Mouse (Mus musculus): ENCODE data around the gene Ntm. TPM values are rescaled to one million over a fixed set of nuclear protein-coding genes. Genes with fewer than 3 reads are reported as not detected.
A peak's percentile ranks its signal among the peaks of the same experiment; 100 is the strongest.

The Ntm gene
- polyA plus RNA-seq, 1 experiment from 2014 or later: 156 TPM

DNA sequence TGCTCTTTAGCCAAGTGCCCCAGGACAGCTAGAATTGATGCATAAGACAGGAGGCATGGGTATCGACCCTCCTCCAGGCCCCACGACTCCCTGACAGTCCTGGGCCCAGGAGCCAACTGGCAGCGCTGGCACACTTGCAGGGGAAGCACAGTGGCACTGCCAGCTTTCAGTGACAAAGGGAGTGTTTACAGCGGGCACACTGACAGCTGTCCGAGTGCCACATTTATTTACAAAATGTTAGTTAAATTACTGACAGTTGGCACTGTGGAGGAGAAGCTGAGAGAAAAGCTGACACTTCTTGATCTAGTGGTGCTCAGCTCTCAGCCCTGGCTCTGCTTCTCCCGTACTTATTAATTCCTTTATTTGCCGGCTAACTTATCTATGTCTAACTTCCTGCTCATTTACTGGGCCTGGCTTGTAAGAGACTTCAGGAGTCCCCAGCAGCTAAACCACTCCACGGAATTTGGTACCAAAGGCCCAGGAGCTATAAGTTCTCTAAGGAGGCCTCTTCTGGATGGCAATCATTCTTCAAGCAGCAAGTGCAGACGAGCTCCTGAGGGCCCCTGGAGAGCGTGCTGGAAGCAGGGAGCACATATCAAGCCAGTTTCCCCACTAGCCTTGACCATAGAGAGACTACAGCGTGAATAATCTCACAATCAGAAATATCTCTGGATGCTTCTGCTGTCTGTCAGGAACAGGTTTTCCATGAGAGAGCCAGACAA lies 572.0 kb downstream of the Ntm start:
- no peak for ATAC-seq (ENCODE audit: low FRiP score)
- H3K4me1 ChIP-seq (replicated peaks): peaks cover 21% of the 10 kb centered on the region
- no peak overlapping the region for H3K4me2 ChIP-seq
- no peak overlapping the region for H3K9ac ChIP-seq
- H3K36me3 ChIP-seq: no peaks in the 10 kb centered on the region
- no peaks in the 10 kb centered on the region for H3K9me3 ChIP-seq
- H3K27ac ChIP-seq: no peak overlapping the region; the same call in 1 of the 2 replicates
- H3K27me3 ChIP-seq: no peaks in the 10 kb centered on the region
- WGBS: 70% methylated on average over 11 of the region's 11 CpGs
- H3K4me3 ChIP-seq: no peak overlapping the region

DNA sequence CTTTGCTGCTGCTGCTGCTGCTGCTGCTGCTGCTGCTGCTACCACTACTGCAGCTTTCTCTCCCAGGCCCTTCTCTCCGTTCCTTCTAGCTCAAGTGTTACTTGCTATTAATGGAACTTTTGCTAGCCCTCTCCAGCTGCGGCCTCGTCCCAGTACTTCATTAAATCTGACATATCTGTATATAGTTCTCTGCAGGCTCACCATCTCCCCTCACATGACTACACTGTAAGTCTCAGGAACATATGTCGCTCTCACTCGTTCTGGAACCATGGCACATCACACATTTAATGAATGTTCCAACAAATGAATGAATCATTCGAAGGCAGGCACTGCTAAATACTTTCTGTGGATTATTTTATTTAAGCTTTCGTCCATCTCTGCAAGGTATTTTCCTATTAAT lies 573.7 kb downstream of the Ntm start:
- no peak for ATAC-seq (ENCODE audit: low FRiP score)
- Histone ChIP-seq H3K4me2 (no peak overlapping the region), H3K27me3 (no peaks in the 10 kb centered on the region), H3K4me1 (replicated peaks) (peaks cover 21% of the 10 kb centered on the region), H3K27ac (no peak overlapping the region), H3K9me3 (no peaks in the 10 kb centered on the region), H3K36me3 (no peaks in the 10 kb centered on the region), H3K9ac (no peak overlapping the region), H3K4me3 (no peak overlapping the region)
- 67% methylated on average over 7 of the region's 7 CpGs for WGBS

DNA sequence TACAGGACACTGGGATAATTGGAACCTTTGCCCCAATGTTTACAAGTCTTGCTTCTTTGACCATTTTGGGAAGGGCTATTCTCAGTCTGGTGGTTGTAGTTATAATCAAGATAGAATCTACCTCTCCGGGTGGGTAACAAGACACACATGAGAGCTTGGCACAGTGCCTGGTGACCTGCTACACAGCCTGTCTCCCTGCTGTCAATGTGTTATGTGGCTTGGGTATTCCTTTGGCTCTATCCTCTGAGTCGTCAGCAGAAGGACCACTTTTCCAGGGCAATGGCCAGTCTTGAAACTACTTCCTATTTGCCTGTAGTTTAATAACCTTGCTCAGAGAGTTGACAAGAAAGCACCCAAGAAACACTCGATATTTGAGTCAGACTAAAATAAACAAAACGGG lies 575.8 kb downstream of the Ntm start:
- Histone ChIP-seq H3K9me3 (no peaks in the 10 kb centered on the region), H3K4me2 (no peak overlapping the region), H3K36me3 (no peaks in the 10 kb centered on the region), H3K27me3 (no peaks in the 10 kb centered on the region), H3K9ac (no peak overlapping the region), H3K4me3 (no peak overlapping the region), H3K27ac (no peak overlapping the region), H3K4me1 (replicated peaks) (peaks cover 21% of the 10 kb centered on the region)
- 71% methylated on average over 4 of the region's 4 CpGs for WGBS
- no peak for ATAC-seq (ENCODE audit: low FRiP score)

DNA sequence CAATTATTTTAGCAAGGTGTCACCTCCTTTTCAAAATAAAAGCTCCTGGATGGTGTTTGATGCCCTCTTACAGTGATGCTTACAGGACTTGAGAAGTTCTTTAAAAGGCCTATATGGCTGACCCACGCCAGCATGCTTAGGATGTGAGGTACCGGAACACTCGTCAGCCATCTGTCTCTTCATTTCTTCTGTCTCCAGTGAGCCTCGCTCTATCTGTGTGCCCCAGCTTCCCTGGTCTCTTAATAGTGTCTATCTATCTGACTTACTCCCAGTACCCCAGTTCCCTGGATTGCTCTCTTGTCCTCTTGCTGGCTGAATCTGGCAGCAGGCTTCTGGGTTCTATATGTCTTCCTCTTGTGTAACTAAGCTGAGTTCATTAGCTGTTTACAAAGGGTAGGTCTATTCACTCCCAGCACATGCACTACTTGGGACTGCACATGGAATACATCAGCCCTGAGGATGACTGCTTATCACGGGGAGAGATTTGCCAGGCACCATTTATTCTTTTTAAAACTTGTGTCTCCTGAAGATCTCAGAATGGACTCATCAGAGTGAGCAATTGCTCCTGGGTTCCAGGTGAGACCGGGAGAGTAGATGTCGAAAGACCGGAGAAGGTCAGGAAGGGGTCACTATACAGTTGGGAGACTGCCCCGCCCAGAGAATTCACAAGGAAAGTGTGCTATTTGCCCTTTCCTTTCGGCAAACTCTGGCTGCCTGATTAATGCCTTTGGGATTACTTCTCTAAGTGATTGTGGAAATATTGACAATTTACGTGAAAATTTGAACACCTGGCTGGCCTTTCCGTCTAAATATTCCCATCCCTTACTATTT lies 585.6 kb downstream of the Ntm start:
- Histone ChIP-seq H3K27ac (no peak overlapping the region), H3K9me3 (no peaks in the 10 kb centered on the region), H3K4me1 (replicated peaks) (peaks cover 7% of the 10 kb centered on the region; the same call in 1 of the 2 replicates), H3K4me2 (no peak overlapping the region), H3K4me3 (no peak overlapping the region), H3K9ac (no peak overlapping the region), H3K36me3 (no peaks in the 10 kb centered on the region), H3K27me3 (no peaks in the 10 kb centered on the region)
- 83% methylated on average over 12 of the region's 12 CpGs for WGBS
- no peak for ATAC-seq (ENCODE audit: low FRiP score)

DNA sequence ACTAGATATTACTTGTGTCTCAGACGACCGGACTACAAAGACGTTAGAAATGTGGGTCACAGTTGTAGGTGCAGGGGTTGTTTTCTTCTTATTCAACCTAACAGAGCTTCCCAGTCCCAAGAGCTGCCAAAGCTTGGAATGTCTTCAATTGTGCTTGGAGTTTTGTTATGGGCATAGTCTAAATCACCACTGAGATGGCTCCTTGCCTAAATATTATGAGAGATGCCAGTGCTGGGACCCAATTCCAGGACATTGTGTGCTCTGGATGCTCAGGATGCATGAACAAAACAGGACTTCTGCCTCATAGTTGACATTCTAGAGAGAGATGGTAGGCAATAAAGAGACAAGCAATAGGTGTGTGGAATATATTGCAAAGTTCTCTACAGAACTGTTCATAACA lies 591.6 kb downstream of the Ntm start:
- H3K4me2 ChIP-seq: no peak overlapping the region

DNA sequence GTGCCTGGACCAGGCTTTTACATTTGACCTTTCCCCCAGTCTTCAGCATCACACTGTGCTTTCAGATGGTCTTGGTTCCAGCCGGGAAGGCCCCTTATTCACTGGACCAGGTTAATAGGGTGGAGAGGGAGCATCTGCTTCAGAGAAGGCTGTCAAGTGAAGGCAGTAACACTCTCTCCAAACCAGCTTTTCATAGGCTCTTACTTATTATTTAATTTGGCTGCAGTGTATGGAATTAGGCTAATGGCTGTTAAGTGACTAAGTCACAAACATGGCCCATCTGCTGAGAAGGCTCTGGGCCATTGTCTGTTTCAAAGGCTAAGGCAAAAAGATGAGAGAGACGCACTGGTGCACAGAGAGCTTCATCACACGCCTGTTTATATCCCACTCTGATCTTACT lies 593.3 kb downstream of the Ntm start:
- no peaks in the 10 kb centered on the region for H3K36me3 ChIP-seq
- no peaks in the 10 kb centered on the region for H3K27me3 ChIP-seq
- no peak overlapping the region for H3K4me2 ChIP-seq
- 73% methylated on average over 3 of the region's 3 CpGs for WGBS
- H3K9me3 ChIP-seq: no peaks in the 10 kb centered on the region
- no peak overlapping the region for H3K4me3 ChIP-seq
- ATAC-seq (ENCODE audit: low FRiP score): no peak
- no peaks in the 10 kb centered on the region; the same call in 1 of the 2 replicates for H3K4me1 ChIP-seq (replicated peaks)
- no peak overlapping the region for H3K9ac ChIP-seq
- no peak overlapping the region for H3K27ac ChIP-seq

More for the DNA sequence above, 591.6 kb downstream of the Ntm start:
- Histone ChIP-seq H3K9me3 (no peaks in the 10 kb centered on the region), H3K27me3 (no peaks in the 10 kb centered on the region), H3K27ac (no peak overlapping the region), H3K4me1 (replicated peaks) (no peaks in the 10 kb centered on the region; the same call in 1 of the 2 replicates), H3K9ac (no peak overlapping the region), H3K4me3 (no peak overlapping the region), H3K36me3 (no peaks in the 10 kb centered on the region)
- ATAC-seq (ENCODE audit: low FRiP score): no peak
- WGBS: 87% methylated on average over 3 of the region's 3 CpGs

DNA sequence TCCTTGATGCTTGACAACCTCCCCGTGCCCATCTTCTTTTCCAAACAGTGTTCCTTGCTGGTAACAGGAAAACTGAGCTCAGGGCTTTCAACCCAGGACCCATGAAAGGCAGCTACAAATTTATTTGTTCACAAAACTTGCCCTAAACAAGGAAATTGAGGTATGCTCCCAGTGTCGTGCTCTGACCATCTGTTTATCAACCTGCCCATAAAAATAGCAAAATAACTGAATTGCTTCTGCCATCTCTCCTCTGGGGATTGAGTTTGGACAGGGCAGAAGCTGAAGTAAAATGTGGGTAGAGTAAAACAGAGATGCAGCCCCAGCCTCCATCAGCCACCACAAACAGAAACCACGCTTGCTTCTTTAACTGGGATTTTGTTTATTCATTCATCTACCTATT lies 594.6 kb downstream of the Ntm start:
- no peaks in the 10 kb centered on the region for H3K36me3 ChIP-seq
- ATAC-seq (ENCODE audit: low FRiP score): no peak
- H3K27me3 ChIP-seq: no peaks in the 10 kb centered on the region
- H3K4me3 ChIP-seq: no peak overlapping the region
- no peak overlapping the region for H3K9ac ChIP-seq
- H3K27ac ChIP-seq: no peak overlapping the region
- H3K4me1 ChIP-seq (replicated peaks): no peaks in the 10 kb centered on the region; the same call in 1 of the 2 replicates
- H3K9me3 ChIP-seq: no peaks in the 10 kb centered on the region
- no peak overlapping the region for H3K4me2 ChIP-seq
- 59% methylated on average over 3 of the region's 3 CpGs for WGBS

DNA sequence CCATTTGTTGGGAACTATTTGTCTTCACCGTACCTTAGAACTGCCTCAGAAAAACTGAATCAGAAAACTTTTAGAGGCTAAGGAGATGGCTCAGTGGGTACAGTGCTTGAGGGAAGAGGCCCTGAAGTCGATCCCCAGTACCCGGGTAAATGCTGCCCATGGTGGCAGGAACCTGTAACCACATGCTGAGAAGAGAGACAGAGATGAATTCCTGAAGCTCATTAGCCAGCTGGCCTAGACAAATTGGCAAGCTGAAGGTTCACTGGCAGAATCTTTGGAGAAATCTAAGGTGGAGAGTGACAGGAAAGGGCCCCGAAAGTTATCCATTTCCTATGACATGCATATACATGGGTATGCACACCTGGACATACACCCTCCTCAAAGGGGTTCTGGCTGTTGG lies 605.1 kb downstream of the Ntm start:
- 89% methylated on average over 4 of the region's 4 CpGs for WGBS
- Histone ChIP-seq H3K9ac (no peak overlapping the region), H3K4me2 (no peak overlapping the region), H3K27ac (no peak overlapping the region), H3K36me3 (no peaks in the 10 kb centered on the region), H3K27me3 (no peaks in the 10 kb centered on the region), H3K9me3 (no peaks in the 10 kb centered on the region), H3K4me3 (no peak overlapping the region), H3K4me1 (replicated peaks) (peaks cover 1% of the 10 kb centered on the region; the same call in 1 of the 2 replicates)
- no peak for ATAC-seq (ENCODE audit: low FRiP score)

DNA sequence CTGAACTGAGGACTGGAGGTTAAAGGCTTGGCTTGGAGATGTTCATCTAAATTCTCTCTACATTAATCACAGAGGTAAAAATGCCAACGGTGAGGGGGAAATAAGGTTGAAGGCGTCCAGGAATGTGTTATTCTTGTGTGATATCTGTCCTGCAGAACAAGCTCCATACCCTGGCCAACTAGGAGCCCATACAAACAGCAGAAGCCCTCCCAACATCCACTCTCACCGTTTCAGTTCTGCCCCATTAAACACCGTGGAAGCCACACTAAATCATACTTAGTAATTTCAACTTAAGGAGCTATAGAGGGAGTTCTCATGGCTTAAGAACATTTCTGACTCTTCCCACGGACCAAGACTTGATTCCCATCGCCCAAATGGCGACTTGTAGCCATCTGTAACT lies 620.6 kb downstream of the Ntm start:
- ATAC-seq (ENCODE audit: low FRiP score): no peak
- no peak overlapping the region for H3K9ac ChIP-seq
- H3K9me3 ChIP-seq: no peaks in the 10 kb centered on the region
- 0 out of 2 replicates have a peak, but pooled peaks cover 4% of the 10 kb centered on the region for H3K4me1 ChIP-seq (replicated peaks)
- H3K36me3 ChIP-seq: no peaks in the 10 kb centered on the region
- no peaks in the 10 kb centered on the region for H3K27me3 ChIP-seq
- H3K4me3 ChIP-seq: no peak overlapping the region
- 87% methylated on average over 7 of the region's 7 CpGs for WGBS
- H3K4me2 ChIP-seq: no peak overlapping the region
- no peak overlapping the region for H3K27ac ChIP-seq

DNA sequence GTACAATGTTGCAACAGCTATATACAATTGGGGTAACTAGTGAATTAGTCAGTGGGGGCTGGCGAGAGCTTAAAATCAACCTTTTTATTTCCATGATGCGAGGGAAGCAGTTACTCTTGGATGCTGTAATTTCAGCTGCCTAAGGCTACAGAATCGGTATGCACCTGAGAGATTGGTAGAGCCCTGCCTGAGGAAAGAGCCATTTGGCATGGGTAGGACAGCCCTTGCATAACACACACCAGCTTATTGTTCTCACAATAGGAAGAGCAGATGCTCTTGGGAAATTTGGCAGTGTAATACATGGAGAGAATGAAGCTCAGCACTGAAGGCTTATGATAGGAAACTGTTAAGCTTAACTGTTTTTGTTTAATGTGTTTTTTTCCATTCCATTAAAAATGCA lies 621.6 kb downstream of the Ntm start:
- Histone ChIP-seq H3K36me3 (no peaks in the 10 kb centered on the region), H3K9me3 (no peaks in the 10 kb centered on the region), H3K9ac (no peak overlapping the region), H3K27ac (0 out of 2 replicates have a peak overlapping the region, but pooled peaks have one; percentile 23), H3K4me2 (no peak overlapping the region), H3K27me3 (no peaks in the 10 kb centered on the region), H3K4me1 (replicated peaks) (0 out of 2 replicates have a peak, but pooled peaks cover 4% of the 10 kb centered on the region), H3K4me3 (no peak overlapping the region)
- ATAC-seq (ENCODE audit: low FRiP score): no peak
- WGBS: 87% methylated on average over 3 of the region's 3 CpGs

DNA sequence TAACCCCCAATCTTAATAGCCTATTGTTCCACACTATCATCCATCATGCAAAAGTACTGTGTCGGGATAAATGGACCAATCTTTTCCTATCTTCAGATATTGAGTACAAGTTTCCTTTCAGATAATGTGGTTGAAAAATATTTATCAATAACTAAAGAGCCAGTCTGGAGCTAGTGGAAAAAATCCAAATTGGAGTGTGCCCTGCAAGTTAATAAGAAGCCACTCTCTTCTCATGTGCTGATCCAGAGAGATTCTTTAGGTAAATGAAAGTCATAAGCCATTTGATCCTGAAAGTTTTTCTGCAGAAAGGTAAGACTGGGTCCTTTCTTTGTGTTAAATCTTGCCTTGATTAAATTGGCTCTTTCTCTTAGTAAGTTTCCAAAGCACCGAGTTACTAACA lies 627.3 kb downstream of the Ntm start:
- Histone ChIP-seq H3K36me3 (no peaks in the 10 kb centered on the region), H3K9ac (no peak overlapping the region), H3K4me3 (no peak overlapping the region), H3K27ac (no peak overlapping the region), H3K27me3 (no peaks in the 10 kb centered on the region), H3K4me1 (replicated peaks) (no peaks in the 10 kb centered on the region), H3K4me2 (no peak overlapping the region), H3K9me3 (no peaks in the 10 kb centered on the region)
- ATAC-seq (ENCODE audit: low FRiP score): no peak
- 92% methylated on average over 2 of the region's 2 CpGs for WGBS

DNA sequence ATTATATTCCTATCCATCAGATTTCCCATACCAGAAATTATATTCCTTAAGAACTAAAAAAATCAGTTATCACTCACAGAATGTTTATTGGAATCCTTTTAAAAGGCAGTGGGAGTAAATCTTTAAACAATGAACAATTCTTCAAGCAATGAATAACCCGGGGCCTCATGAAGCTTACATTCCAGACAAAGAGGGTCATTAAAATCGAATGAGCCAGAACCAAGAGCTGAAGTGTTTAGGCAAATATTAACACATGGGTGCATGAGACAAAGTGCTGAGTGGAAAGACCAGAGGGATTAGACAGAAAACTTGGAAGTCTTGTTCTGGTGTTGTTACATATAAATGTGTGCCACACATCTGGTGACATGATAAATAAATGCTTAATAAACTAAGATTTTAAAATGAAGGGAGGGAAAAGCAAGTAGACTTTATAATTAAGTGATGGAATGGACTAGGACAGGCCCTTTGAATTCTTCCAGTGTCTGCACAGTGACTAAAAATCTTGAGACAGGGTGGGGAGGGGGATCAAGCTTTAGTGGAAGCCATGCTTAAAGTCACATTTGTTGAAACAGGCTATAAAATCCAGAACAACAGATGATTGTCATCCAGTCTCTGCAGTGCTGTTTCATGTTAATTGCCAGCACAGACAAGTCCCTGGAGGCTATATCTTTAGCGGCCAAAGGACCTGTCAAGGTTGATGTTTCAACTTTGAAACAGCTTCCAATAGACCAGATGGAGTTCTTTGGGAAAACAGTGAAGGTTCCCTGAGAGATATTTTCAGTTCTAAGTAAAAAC lies 630.4 kb downstream of the Ntm start:
- Histone ChIP-seq H3K27ac (no peak overlapping the region; the same call in 1 of the 2 replicates), H3K4me3 (no peak overlapping the region), H3K27me3 (no peaks in the 10 kb centered on the region), H3K9me3 (no peaks in the 10 kb centered on the region), H3K36me3 (no peaks in the 10 kb centered on the region), H3K4me2 (no peak overlapping the region), H3K4me1 (replicated peaks) (no peaks in the 10 kb centered on the region), H3K9ac (no peak overlapping the region)
- 19% methylated on average over 3 of the region's 3 CpGs for WGBS
- ATAC-seq (ENCODE audit: low FRiP score): no peak
